Mouse (Mus musculus) common myeloid progenitor, adult 5-6 weeks (primary cell): Measurements from ENCODE around the gene Diras2. TPM values are rescaled to one million over a fixed set of nuclear protein-coding genes. Genes with fewer than 3 reads are reported as not detected.

Experiments used
- ATAC-seq: replicated peaks from 2 replicates; pipeline ENCODE4 v1.8.0; 2016; ENCODE audit warnings: low read depth, mild to moderate bottlenecking, moderate TSS enrichment, inconsistent platforms; ENCODE audit not compliant: poor library complexity, severe bottlenecking
- total RNA-seq: library from RNA; stranded (forward); fragments of 200-1000, 187-1606 nt; gene quantifications from 2 replicates; pipeline ENCODE4 v1.2.3, GENCODE M21; 2017

Gene Diras2
- total RNA-seq, 1 experiment from 2014 or later = 1.5 TPM

- ATAC-seq = no peak
Observed at GRCm38 (mm10) chr13:52554722-52555121, 23.6 kb upstream of the Diras2 start.

DNA sequence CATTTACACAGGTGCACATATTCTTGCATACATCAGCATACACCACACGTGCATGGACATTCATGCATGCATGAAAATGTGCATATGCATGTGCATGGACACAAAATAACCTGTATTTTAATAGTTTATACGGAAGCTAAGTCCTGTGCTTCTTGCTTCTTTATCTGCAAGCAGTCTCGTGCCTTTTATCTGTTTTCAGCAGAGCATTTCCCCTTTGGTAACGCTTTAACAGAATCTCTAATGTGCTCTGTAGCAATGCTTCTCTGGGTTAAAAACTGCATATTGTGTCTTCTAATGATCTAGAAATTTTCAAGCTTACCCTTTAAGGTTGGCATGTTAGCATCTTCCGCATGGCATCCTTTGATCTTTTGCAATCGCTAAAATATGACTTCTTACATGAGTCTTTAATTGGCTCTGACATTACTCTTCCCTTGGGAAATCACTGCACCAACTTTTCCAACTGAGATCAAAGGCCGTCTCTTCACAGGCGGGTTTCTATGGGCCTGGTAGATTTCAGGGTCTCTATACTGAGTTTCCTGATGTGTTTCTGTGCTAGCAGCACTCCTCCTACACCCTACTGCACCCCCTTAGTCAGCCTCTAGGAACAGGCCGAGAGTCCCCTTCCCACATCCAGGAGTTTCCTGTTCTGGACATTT, 21.9 kb upstream of the Diras2 start:
- no peak for ATAC-seq

GRCm38 (mm10) chr13:52551275-52551674, 20.2 kb upstream of the Diras2 start:
- ATAC-seq = peak; percentile 84

- peak; percentile 69 for ATAC-seq
Observed at GRCm38 (mm10) chr13:52550690-52551193, 19.7 kb upstream of the Diras2 start.

DNA sequence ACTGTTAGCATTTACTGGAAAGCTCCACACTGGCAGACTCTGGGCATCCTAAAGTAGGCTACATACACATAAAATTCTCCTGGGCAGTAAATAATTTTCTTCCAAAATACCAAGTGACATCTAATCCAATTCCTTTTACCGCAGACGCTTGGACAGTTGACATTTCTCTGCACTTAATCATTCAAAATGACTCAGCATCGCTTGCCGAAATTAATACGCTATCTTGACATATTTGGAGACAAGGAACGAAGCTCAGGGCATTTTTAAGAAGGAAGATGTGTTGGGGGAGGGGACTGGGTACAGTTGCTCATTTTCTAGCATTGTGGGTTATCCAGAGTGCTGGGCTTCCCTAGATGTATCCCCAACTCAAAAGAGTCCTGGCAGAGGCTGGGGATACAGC, 15.2 kb upstream of the Diras2 start:
- ATAC-seq = no peak

DNA sequence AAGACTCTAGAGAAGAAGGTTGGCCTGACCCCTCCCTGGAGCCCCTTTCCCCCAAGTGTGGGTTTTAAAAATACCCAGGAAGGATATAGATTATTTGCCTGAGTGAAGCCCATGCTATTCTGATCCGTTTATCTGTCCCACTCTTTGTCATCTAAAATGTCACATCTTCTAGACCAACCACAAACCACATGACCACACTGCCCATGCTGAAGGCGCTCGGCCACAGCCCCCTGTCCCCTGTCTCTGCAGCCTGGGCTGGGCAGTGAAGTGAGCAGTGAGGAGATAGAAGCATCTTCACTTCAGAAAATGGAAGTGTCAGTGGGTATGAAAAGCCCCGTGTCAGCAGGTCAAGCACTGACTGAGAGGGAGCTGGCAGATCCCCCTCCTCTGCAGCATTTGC, 11.6 kb upstream of the Diras2 start:
- peak; percentile 39 for ATAC-seq

- no peak for ATAC-seq
Observed at GRCm38 (mm10) chr13:52542036-52542526, 11.0 kb upstream of the Diras2 start.

DNA sequence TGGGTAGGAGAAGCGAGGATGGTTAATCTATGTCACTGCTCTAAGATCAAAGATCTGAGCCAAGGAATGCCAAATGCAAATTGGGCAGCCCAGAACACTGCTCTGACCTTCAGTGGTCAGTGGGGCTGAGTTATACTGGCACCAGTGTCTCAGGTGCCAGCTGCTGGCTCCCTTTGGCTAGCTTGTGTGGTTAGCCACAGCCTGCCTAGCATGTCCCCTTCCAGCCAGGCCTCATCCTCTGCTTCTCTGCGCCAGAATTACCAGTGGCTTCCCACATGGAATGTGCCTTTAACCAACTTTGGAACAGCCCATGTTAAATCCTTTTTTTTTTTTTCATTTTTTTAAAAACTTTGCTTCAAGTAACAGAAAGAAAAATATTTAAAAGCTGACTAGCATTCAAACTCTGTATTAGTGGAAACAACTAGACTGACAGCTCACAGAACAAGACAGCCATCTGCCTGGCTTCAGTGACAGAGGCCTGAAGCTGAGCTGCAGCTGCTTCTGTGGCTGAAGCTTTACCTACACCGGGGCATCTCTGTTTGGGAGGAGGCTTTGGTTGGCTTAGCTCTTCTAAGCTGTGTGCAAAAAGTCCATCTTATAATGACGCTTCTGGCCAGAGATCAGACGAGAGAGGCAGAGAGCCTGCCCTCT, 10.4 kb upstream of the Diras2 start:
- ATAC-seq = no peak

DNA sequence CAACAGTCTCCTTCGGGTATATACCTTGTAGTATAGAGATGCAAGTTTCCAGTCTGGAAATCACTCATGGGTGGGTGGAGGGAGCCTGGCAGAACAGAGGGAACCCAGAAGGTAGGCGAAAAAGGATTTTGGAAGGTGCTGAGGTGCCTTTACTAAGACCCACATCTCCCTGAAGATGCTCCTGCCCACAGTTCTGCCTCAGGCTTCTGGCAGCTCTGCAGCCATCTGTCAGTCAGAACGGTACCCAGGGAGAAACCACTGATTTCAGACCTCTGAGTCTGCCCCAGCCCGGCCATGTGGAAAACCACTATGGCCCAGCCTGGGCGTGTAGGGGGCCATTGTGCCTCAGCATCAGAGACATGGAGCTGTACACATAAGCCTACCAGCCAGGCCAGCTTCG, 8.4 kb upstream of the Diras2 start:
- ATAC-seq = no peak

- 0 out of 2 replicates have a peak, but pooled peaks have one; percentile 1 for ATAC-seq
Observed at GRCm38 (mm10) chr13:52538588-52539116, 7.6 kb upstream of the Diras2 start.

GRCm38 (mm10) chr13:52537754-52538587, 6.9 kb upstream of the Diras2 start:
- peak; percentile 43 for ATAC-seq

GRCm38 (mm10) chr13:52535542-52535941, 4.5 kb upstream of the Diras2 start:
- peak; percentile 39; the same call in 1 of the 2 replicates for ATAC-seq

DNA sequence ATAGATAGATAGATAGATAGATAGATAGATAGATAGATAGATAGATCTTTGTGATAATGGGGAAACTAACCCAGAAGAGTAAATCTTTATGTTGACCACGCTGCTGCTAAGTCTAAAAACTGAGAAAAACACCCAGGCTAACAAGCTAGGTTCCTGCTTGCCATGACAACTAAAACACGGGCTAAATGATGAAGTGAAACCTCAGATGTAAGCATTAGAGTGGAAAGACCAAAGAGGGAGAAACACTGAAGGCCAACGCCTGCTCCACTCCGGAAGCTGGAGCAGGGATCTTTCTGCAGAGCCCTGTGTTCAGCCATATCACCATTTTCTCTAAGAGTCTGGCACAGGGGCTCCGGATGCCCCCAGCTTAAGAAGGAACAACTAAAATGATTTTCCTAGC, 2.6 kb upstream of the Diras2 start:
- no peak for ATAC-seq

- ATAC-seq = peak; percentile 96
Observed at GRCm38 (mm10) chr13:52530008-52530945, 802 bp downstream of the Diras2 start.

- ATAC-seq = no peak
Observed at GRCm38 (mm10) chr13:52529188-52529972, 1.7 kb downstream of the Diras2 start.

GRCm38 (mm10) chr13:52528786-52529185, 2.3 kb downstream of the Diras2 start:
- no peak for ATAC-seq

DNA sequence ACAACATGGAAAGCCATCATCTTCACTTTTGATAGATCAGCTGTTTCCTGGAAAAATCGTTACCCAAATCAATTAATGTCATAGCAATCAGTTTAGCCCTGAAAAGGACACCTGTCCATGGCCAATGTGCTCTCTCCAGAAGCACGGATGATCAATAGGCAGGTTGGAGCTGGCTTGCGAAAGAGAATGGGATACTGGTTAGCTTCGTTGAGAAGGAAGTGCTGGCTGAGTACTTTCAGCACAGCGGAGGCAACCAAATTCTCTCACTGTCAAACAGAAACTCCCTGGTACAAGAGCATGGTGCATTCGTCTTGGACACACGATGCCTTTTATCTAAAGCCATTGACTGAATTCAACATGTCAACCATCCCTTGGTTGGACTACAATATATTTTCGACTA, 2.8 kb downstream of the Diras2 start:
- no peak for ATAC-seq

- ATAC-seq = no peak
Observed at GRCm38 (mm10) chr13:52526249-52527035, 4.6 kb downstream of the Diras2 start.
